Mouse (Mus musculus) brain, embryonic 14.5 days (tissue): Measurements from ENCODE around the gene Sall1.

Experiments
- CTCF ChIP-seq: fragments of 200-500 bp; IDR thresholded peaks from 2 replicates; pipeline ENCODE4 v1.5.1; 2012; ENCODE audit warnings: inconsistent platforms, mild to moderate bottlenecking, moderate library complexity, borderline replicate concordance; ENCODE audit not compliant: insufficient read depth, insufficient read length; ENCODE audit errors: extremely low read depth
- POLR2A ChIP-seq: fragments of 200-500 bp; IDR thresholded peaks from 2 replicates; pipeline ENCODE4 v1.6.1; 2012; ENCODE audit warnings: mild to moderate bottlenecking, inconsistent platforms, borderline replicate concordance; ENCODE audit not compliant: poor library complexity, insufficient read depth, insufficient read length, severe bottlenecking; ENCODE audit errors: extremely low read depth

DNA sequence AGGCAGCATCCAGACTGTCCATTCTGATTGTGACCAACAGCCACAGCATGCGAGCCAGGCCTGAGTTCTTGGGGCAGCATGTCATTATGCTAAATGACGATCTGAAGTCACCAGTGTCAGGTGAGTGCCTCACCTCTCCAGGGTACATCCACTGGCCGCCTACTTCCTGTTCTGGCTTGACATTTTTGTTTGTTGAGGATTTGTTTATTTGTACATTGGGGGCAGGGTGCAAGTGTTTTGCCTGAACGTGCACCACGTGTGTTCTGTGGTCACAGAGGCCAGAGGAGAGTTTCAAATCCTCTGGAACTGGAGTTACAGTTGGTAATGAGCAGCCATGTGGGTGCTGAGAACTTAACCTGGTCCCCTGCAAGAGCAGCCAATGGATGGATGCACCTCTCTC, 60.5 kb downstream of the Sall1 start:
- TF ChIP-seq POLR2A (no peak), CTCF (no peak)
